Comparison of ENCODE assay signal across 8 mouse cellular contexts in the genomic region with DNA sequence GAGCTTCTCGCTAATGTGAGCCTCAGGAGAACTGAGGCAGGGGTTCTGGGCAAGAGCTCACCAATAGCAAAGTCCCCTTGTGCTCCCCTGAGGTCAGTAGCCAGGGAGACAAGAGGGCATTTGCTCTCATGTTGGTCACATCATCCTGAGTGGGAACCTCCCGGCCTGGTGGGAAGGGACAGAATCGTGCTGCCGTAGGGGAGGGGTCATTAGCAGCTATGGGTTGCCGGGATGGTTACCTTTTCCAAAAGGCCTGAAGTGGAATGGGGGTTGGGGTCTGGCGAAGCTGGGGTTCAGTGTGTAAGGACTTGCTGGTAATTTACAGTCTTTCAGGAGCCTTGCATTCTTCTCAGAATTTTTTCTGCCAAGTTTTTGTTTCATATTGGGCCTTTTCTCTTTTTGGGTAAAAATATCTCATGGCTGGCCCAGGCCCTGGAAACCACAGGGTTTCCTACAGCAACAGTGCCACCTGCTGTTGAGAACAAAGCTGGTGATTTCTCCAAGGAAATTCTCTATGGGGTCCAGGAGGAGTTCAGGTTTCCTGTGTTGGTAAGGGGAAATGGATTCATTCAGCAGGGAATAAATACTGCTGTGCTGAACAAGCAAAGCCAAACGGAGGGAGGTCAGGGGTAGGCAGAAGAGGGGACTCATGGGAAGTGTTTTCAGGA.
DNase-seq lines count a peak whose midpoint lies in the region; ATAC-seq lines count a peak whose summit lies in the region.

No protein-coding gene starts in this region.

- H3K27ac ChIP-seq in limb, embryonic 10.5 days = 0 out of 2 replicates have a peak overlapping the region, but pooled peaks have one; percentile 48
- no peak overlapping the region for H3K27ac ChIP-seq in neural tube, embryonic 11.5 days (ENCODE audit: low read depth, low read length)

- WGBS in limb, embryonic 10.5 days = 52% methylated on average over 7 of the region's 7 CpGs
- 41% methylated on average over 7 of the region's 7 CpGs for WGBS in neural tube, embryonic 11.5 days

- H3K36me3 ChIP-seq in limb, embryonic 10.5 days = no peaks in the 10 kb centered on the region
- H3K36me3 ChIP-seq in neural tube, embryonic 11.5 days (ENCODE audit: control insufficient read depth, insufficient read depth, low read length) = no peaks in the 10 kb centered on the region

- H3K9ac ChIP-seq in neural tube, embryonic 11.5 days (ENCODE audit: low read length) = no peak overlapping the region

- no peak overlapping the region for H3K4me2 ChIP-seq in neural tube, embryonic 11.5 days (ENCODE audit: low read depth)

- peak; percentile 58 for DNase-seq in urinary bladder, postnatal 14 days (ENCODE audit: low spot score)
- DNase-seq in urinary bladder, adult 2 months (ENCODE audit: low spot score) = no peak
- peak; percentile 63 for DNase-seq in cerebellum, adult 8-10 months
- peak; percentile 42 for DNase-seq in induced T-regulatory cell, adult 2 months (ENCODE audit: low read depth)
- DNase-seq in limb, embryonic 10.5 days (ENCODE audit: low spot score) = peak; percentile 69
- peak; percentile 74 for DNase-seq in neural tube, embryonic 11.5 days (ENCODE audit: low spot score)

- peak; percentile 83 for ATAC-seq in frontal cortex, adult (ENCODE audit: low TSS enrichment)
- no peak for ATAC-seq in neural tube, embryonic 11.5 days (ENCODE audit: insufficient read depth, low FRiP score, low TSS enrichment)
- ATAC-seq in activated CD4-positive, CD25-positive, alpha-beta regulatory T cell, adult 4 months = no peak

- H3K4me3 ChIP-seq in limb, embryonic 10.5 days = no peak overlapping the region
- H3K4me3 ChIP-seq in neural tube, embryonic 11.5 days (ENCODE audit: low read depth, low read length) = no peak overlapping the region

- H3K4me1 ChIP-seq in limb, embryonic 10.5 days = peaks cover 10% of the 10 kb centered on the region; the same call in 1 of the 2 replicates
- no peaks in the 10 kb centered on the region for H3K4me1 ChIP-seq in neural tube, embryonic 11.5 days (ENCODE audit: control insufficient read depth, insufficient read depth, low read length)

- H3K27me3 ChIP-seq in limb, embryonic 10.5 days (ENCODE audit: low read depth, poor library complexity, severe bottlenecking) = no peaks in the 10 kb centered on the region
- H3K27me3 ChIP-seq in neural tube, embryonic 11.5 days (ENCODE audit: control insufficient read depth, insufficient read depth, low read length) = no peaks in the 10 kb centered on the region

- no peaks in the 10 kb centered on the region for H3K9me3 ChIP-seq in limb, embryonic 10.5 days (replicated peaks)
- H3K9me3 ChIP-seq in neural tube, embryonic 11.5 days (ENCODE audit: control insufficient read depth, low read length) = no peaks in the 10 kb centered on the region
